Mouse (Mus musculus) CH12F3 (cell line): ENCODE data around the gene Tdpoz1.
"Not testable (repeated sequence)": the region's sequence is repeated elsewhere in the genome, so short reads cannot be mapped to it uniquely, and the experiment has no call there.

ENCODE experiments used
- in situ Hi-C: fragments of 300-500 bp; cut with MboI; formaldehyde crosslinking; loops from 2 replicates; pipeline ENCODE4 v1.14.3; 2020; ENCODE audit warnings: low sequenced_read_pairs

The Tdpoz1 gene

GRCm38 (mm10) chr3:93676210-93676609 is at the start of gene Tdpoz1:
TSS of gene Tdpoz1 (minus strand) at chr3:93676310.
- in situ Hi-C loops = not testable (repeated sequence)

GRCm38 (mm10) chr3:93708969-93709637 is 33.0 kb upstream of the Tdpoz1 start:
- in situ Hi-C loops = not testable (repeated sequence)

- in situ Hi-C loops = not testable (repeated sequence)
These were observed 16.9 kb upstream of the Tdpoz1 start, which contains the start of gene Gm37596 for GRCm38 (mm10) chr3:93692970-93693369. TSS of gene Gm37596 (minus strand) at chr3:93693070.

GRCm38 (mm10) chr3:93670805-93671503 is 5.2 kb downstream of the Tdpoz1 start:
- in situ Hi-C loops = not testable (repeated sequence)

- in situ Hi-C loops = no loop called here
These were observed 21.9 kb downstream of the Tdpoz1 start for GRCm38 (mm10) chr3:93654260-93654659.

- in situ Hi-C loops = no loop called here
These were observed 23.5 kb downstream of the Tdpoz1 start, which contains the start of gene Tdpoz2 for GRCm38 (mm10) chr3:93652586-93652985. TSS of gene Tdpoz2 (minus strand) at chr3:93652686.

GRCm38 (mm10) chr3:93630917-93631714 is 45.0 kb downstream of the Tdpoz1 start:
- in situ Hi-C loops = not testable (repeated sequence)
